Mouse (Mus musculus) thymus, adult 18-20 months (tissue): ENCODE measurements around the gene Mrps7.
A peak's percentile ranks its signal among the peaks of the same experiment; 100 is the strongest.

Experiments
- DNase-seq, 2 experiments: peaks; one replicate each; pipeline ENCODE4 v3.0.0; 2022; ENCODE audit warnings: mixed read lengths in 2 of 2

Mrps7 gene

GRCm38 (mm10) chr11:115609576-115609975 is 5.9 kb downstream of the Mrps7 start:
- no peak for DNase-seq

- no peak for DNase-seq
Observed at GRCm38 (mm10) chr11:115611173-115611572, 7.4 kb downstream of the Mrps7 start.

GRCm38 (mm10) chr11:115612059-115612409 is 8.3 kb downstream of the Mrps7 start:
- DNase-seq, result peak in 1 of 2 experiments; percentile 58

- peak; percentile 90 to 95 for DNase-seq
Observed at GRCm38 (mm10) chr11:115612410-115613137, 8.8 kb downstream of the Mrps7 start, which contains the start of gene Mif4gd. Gene Mif4gd (minus strand): TSS chr11:115612969.

GRCm38 (mm10) chr11:115613138-115613945 is 9.6 kb downstream of the Mrps7 start:
- peak in 1 of 2 experiments; percentile 52 for DNase-seq

GRCm38 (mm10) chr11:115614346-115615107 is 10.8 kb downstream of the Mrps7 start:
- DNase-seq, result no peak

- no peak for DNase-seq
Observed at GRCm38 (mm10) chr11:115615108-115615825, 11.5 kb downstream of the Mrps7 start.

- DNase-seq, result no peak
Observed at GRCm38 (mm10) chr11:115615875-115616274, 12.2 kb downstream of the Mrps7 start.

GRCm38 (mm10) chr11:115616371-115616770 is 12.6 kb downstream of the Mrps7 start:
- no peak for DNase-seq

GRCm38 (mm10) chr11:115616893-115617292 is 13.2 kb downstream of the Mrps7 start:
- no peak for DNase-seq

GRCm38 (mm10) chr11:115618001-115618400 is 14.3 kb downstream of the Mrps7 start:
- no peak for DNase-seq

GRCm38 (mm10) chr11:115618732-115619516 is 15.2 kb downstream of the Mrps7 start:
- no peak for DNase-seq

GRCm38 (mm10) chr11:115619949-115620348 is 16.2 kb downstream of the Mrps7 start:
- DNase-seq, result no peak

GRCm38 (mm10) chr11:115623487-115624070 is 19.9 kb downstream of the Mrps7 start:
- no peak for DNase-seq

- DNase-seq, result no peak
Observed at GRCm38 (mm10) chr11:115625877-115626276, 22.2 kb downstream of the Mrps7 start.

GRCm38 (mm10) chr11:115626824-115627616 is 23.3 kb downstream of the Mrps7 start:
- DNase-seq, result no peak

GRCm38 (mm10) chr11:115627705-115628464 is 24.2 kb downstream of the Mrps7 start, which contains the start of gene Slc25a19:
Gene Slc25a19 (minus strand): TSS chr11:115628295.
- peak; percentile 98 to 99 for DNase-seq

- no peak for DNase-seq
Observed at GRCm38 (mm10) chr11:115628465-115629101, 24.9 kb downstream of the Mrps7 start.
